ENCODE assay signal across 10 mouse cellular contexts in genomic region chr4:140868484-140869190, GRCm38 (mm10). TPM values are rescaled to one million over a fixed set of nuclear protein-coding genes. Genes with fewer than 3 reads are reported as not detected.
DNase-seq lines count a peak whose midpoint lies in the region; ATAC-seq and TF ChIP-seq lines count a peak whose summit lies in the region.
"Had no signal": no experiment of that assay in that cellular context is flagged by ENCODE, and none has a peak within 500 bp of the region (broad histone marks: within the 10 kb centered on the region; RNA-seq: fewer than 3 reads in every experiment).

No protein-coding gene starts in this region.

- no peaks in the 10 kb centered on the region for H3K27me3 ChIP-seq in kidney, postnatal 0 days (ENCODE audit: insufficient read depth, low read length)
- H3K27me3 ChIP-seq in liver, embryonic 13.5 days, result peaks cover 37% of the 10 kb centered on the region
- H3K27me3 ChIP-seq in stomach, embryonic 15.5 days (replicated peaks), result no peaks in the 10 kb centered on the region
- 0 out of 2 replicates have a peak, but pooled peaks cover 8% of the 10 kb centered on the region for H3K27me3 ChIP-seq in forebrain, postnatal 0 days (ENCODE audit: insufficient read depth, low read length)

- peak overlapping the region; percentile 24; the same call in 1 of the 2 replicates for H3K4me2 ChIP-seq in kidney, postnatal 0 days (ENCODE audit: low read length)
- H3K4me2 ChIP-seq in liver, embryonic 13.5 days, result no peak overlapping the region
- peak overlapping the region; percentile 19; the same call in 1 of the 2 replicates for H3K4me2 ChIP-seq in stomach, embryonic 15.5 days
- no peak overlapping the region for H3K4me2 ChIP-seq in forebrain, postnatal 0 days (ENCODE audit: low read depth)

- no peak overlapping the region for H3K27ac ChIP-seq in kidney, postnatal 0 days
- H3K27ac ChIP-seq in liver, embryonic 13.5 days, result no peak overlapping the region
- H3K27ac ChIP-seq in stomach, embryonic 15.5 days, result no peak overlapping the region
- no peak overlapping the region for H3K27ac ChIP-seq in forebrain, postnatal 0 days (ENCODE audit: low read depth, low read length)

- peak; percentile 23 for DNase-seq in kidney, postnatal 0 days (ENCODE audit: low spot score)
- no peak for DNase-seq in kidney, adult 18-20 months
- DNase-seq in liver, embryonic 13.5 days, result no peak
- DNase-seq in ovary, postnatal 10 days (ENCODE audit: low spot score), result no peak
- no peak for DNase-seq in forebrain, postnatal 0 days
- no peak for DNase-seq in kidney, adult 8-10 months

- 10% methylated on average over 14 of the region's 14 CpGs for WGBS in kidney, postnatal 0 days
- WGBS in liver, embryonic 13.5 days (ENCODE audit: insufficient replicate concordance), result 5% methylated on average over 14 of the region's 14 CpGs
- 2% methylated on average over 14 of the region's 14 CpGs for WGBS in stomach, embryonic 15.5 days
- WGBS in forebrain, postnatal 0 days, result 2% methylated on average over 14 of the region's 14 CpGs

- no peak overlapping the region for H3K4me3 ChIP-seq in kidney, postnatal 0 days (replicated peaks; ENCODE audit: low read depth, low read length)
- H3K4me3 ChIP-seq in liver, embryonic 13.5 days (replicated peaks), result no peak overlapping the region
- no peak overlapping the region for H3K4me3 ChIP-seq in stomach, embryonic 15.5 days (replicated peaks)
- no peak overlapping the region for H3K4me3 ChIP-seq in forebrain, postnatal 0 days (ENCODE audit: low read depth, low read length)

- no peak for TF ChIP-seq CTCF in kidney, postnatal 0 days (IDR thresholded peaks at IDR 0.05; ENCODE audit: low read depth)
- no peak for TF ChIP-seq CTCF in forebrain, postnatal 0 days (IDR thresholded peaks at IDR 0.05; ENCODE audit: low read depth)

- H3K9me3 ChIP-seq in kidney, postnatal 0 days (replicated peaks; ENCODE audit: low read length), result peaks cover 3% of the 10 kb centered on the region; the same call in 1 of the 2 replicates
- no peaks in the 10 kb centered on the region for H3K9me3 ChIP-seq in liver, embryonic 13.5 days (replicated peaks)
- no peaks in the 10 kb centered on the region for H3K9me3 ChIP-seq in stomach, embryonic 15.5 days
- no peaks in the 10 kb centered on the region for H3K9me3 ChIP-seq in forebrain, postnatal 0 days (ENCODE audit: low read length)

- no peaks in the 10 kb centered on the region for H3K4me1 ChIP-seq in kidney, postnatal 0 days (replicated peaks; ENCODE audit: insufficient read depth, low read length)
- H3K4me1 ChIP-seq in liver, embryonic 13.5 days (replicated peaks), result peaks cover 44% of the 10 kb centered on the region
- H3K4me1 ChIP-seq in stomach, embryonic 15.5 days, result peaks cover 6% of the 10 kb centered on the region; the same call in 1 of the 2 replicates
- no peaks in the 10 kb centered on the region for H3K4me1 ChIP-seq in forebrain, postnatal 0 days (ENCODE audit: insufficient read depth)

- H3K9ac ChIP-seq in kidney, postnatal 0 days (ENCODE audit: low read depth, low read length), result no peak overlapping the region
- H3K9ac ChIP-seq in liver, embryonic 13.5 days, result peak overlapping the region; percentile 42; the same call in 1 of the 2 replicates
- no peak overlapping the region for H3K9ac ChIP-seq in stomach, embryonic 15.5 days
- no peak overlapping the region for H3K9ac ChIP-seq in forebrain, postnatal 0 days

- no peaks in the 10 kb centered on the region for H3K36me3 ChIP-seq in kidney, postnatal 0 days (ENCODE audit: insufficient read depth, low read length)
- no peaks in the 10 kb centered on the region for H3K36me3 ChIP-seq in liver, embryonic 13.5 days
- H3K36me3 ChIP-seq in stomach, embryonic 15.5 days, result no peaks in the 10 kb centered on the region
- H3K36me3 ChIP-seq in forebrain, postnatal 0 days (ENCODE audit: insufficient read depth), result no peaks in the 10 kb centered on the region

- ATAC-seq in kidney, postnatal 0 days (replicated peaks; ENCODE audit: low FRiP score, low read depth), result no peak
- peak; percentile 64 for ATAC-seq in common myeloid progenitor, adult 5-6 weeks (replicated peaks; ENCODE audit: low read depth, poor library complexity, severe bottlenecking)
- no peak for ATAC-seq in liver, embryonic 13.5 days (ENCODE audit: low read depth)
- ATAC-seq in stomach, embryonic 15.5 days (ENCODE audit: insufficient read depth, low FRiP score, low read depth), result no peak
- ATAC-seq in forebrain, postnatal 0 days, result no peak

RNA-seq across cellular contexts. Expression of gene Padi1, which starts 23.1 kb away (rescaled TPM):
- 0.23 and 0.28 TPM in 2 replicates for polyA plus RNA-seq in kidney, postnatal 0 days (2015; fragmentation: Nextera tagmentation; extraction: Ambion mirVana)
- total RNA-seq in common myeloid progenitor, adult 5-6 weeks (2017), result not detected in 2 replicates
- polyA plus RNA-seq in liver, embryonic 13.5 days (2015; fragmentation: Nextera tagmentation; extraction: Ambion mirVana), result 0.03 and 0.06 TPM in 2 replicates
- polyA plus RNA-seq in stomach, embryonic 15.5 days (2015; fragmentation: Nextera tagmentation; extraction: Ambion mirVana), result 0.19 and 0.23 TPM in 2 replicates
- total RNA-seq in forebrain, postnatal 0 days (2014; rRNA removed), result 0.08 and 0.10 TPM in 2 replicates
- polyA plus RNA-seq in forebrain, postnatal 0 days (2015; fragmentation: Nextera tagmentation; extraction: Ambion mirVana), result 0.06 and 0.08 TPM in 2 replicates
- total RNA-seq: adrenal gland, postnatal 36 days had no signal

RNA-seq across cellular contexts. Expression of gene Padi2, which starts 37.5 kb away (rescaled TPM):
- polyA plus RNA-seq in kidney, postnatal 0 days (2015; fragmentation: Nextera tagmentation; extraction: Ambion mirVana), result 21.1 and 21.8 TPM in 2 replicates
- 14.5 and 17.0 TPM in 2 replicates for total RNA-seq in common myeloid progenitor, adult 5-6 weeks (2017)
- 1.9 and 2.4 TPM in 2 replicates for polyA plus RNA-seq in liver, embryonic 13.5 days (2015; fragmentation: Nextera tagmentation; extraction: Ambion mirVana)
- polyA plus RNA-seq in stomach, embryonic 15.5 days (2015; fragmentation: Nextera tagmentation; extraction: Ambion mirVana), result 2.7 and 3.0 TPM in 2 replicates
- total RNA-seq in forebrain, postnatal 0 days (2014; rRNA removed), result 1.1 and 1.8 TPM in 2 replicates
- polyA plus RNA-seq in forebrain, postnatal 0 days (2015; fragmentation: Nextera tagmentation; extraction: Ambion mirVana), result 1.2 and 1.3 TPM in 2 replicates

RNA-seq across cellular contexts. Expression of gene Padi3, which starts 58.2 kb away (rescaled TPM):
- polyA plus RNA-seq in kidney, postnatal 0 days (2015; fragmentation: Nextera tagmentation; extraction: Ambion mirVana), result 0.08 and 0.10 TPM in 2 replicates
- 0.19 and 0.32 TPM in 2 replicates for total RNA-seq in common myeloid progenitor, adult 5-6 weeks (2017)
- polyA plus RNA-seq in liver, embryonic 13.5 days (2015; fragmentation: Nextera tagmentation; extraction: Ambion mirVana), result 0.21 and 0.23 TPM in 2 replicates
- 0.09 and 0.18 TPM in 2 replicates for polyA plus RNA-seq in stomach, embryonic 15.5 days (2015; fragmentation: Nextera tagmentation; extraction: Ambion mirVana)
- total RNA-seq in forebrain, postnatal 0 days (2014; rRNA removed), result not detected in 2 replicates
- polyA plus RNA-seq in forebrain, postnatal 0 days (2015; fragmentation: Nextera tagmentation; extraction: Ambion mirVana), result 0.06 TPM in 1 of 2 replicates, not detected in the other
- total RNA-seq: adrenal gland, postnatal 36 days had no signal
- polyA plus RNA-seq: large intestine, adult 2 months had no signal

Comparison
In these comparisons a context has a peak if more than half of its experiments do, and no peak if none do; other contexts are left out.
1. H3K4me2 ChIP-seq: peak in kidney, postnatal 0 days (single experiment) and stomach, embryonic 15.5 days (single experiment); none in liver, embryonic 13.5 days (single experiment) and forebrain, postnatal 0 days (single experiment).